Mouse (Mus musculus) ES-Bruce4 (cell line): ENCODE measurements at regions not wholly inside any gene's neighbourhood (a gene's known extent, or its start where the extent isn't known, plus 50 kb on each side); places are given as distances from the start of the nearest gene placed in this dataset.

Experiments
- H3K27ac ChIP-seq: 2 replicates; pipeline ENCODE4 v1.5.1; 2012; ENCODE audit warnings: low read length, inconsistent platforms; ENCODE audit not compliant: insufficient read depth
- H3K27me3 ChIP-seq: 2 replicates; pipeline ENCODE4 v1.6.1; 2012; ENCODE audit warnings: mild to moderate bottlenecking, low read length, inconsistent platforms; ENCODE audit not compliant: control insufficient read depth, poor library complexity, insufficient read depth, severe bottlenecking
- H3K36me3 ChIP-seq: 2 replicates; pipeline ENCODE4 v1.6.1; 2012; ENCODE audit warnings: inconsistent platforms, mild to moderate bottlenecking, low read length, moderate library complexity; ENCODE audit not compliant: control insufficient read depth, poor library complexity, insufficient read depth, severe bottlenecking
- H3K4me1 ChIP-seq: one replicate; pipeline ENCODE4 v1.8.1; 2011; ENCODE audit warnings: low read length; ENCODE audit not compliant: control insufficient read depth, insufficient read depth
- H3K4me3 ChIP-seq: 2 replicates; pipeline ENCODE4 v1.5.1; 2011; ENCODE audit warnings: low read depth, mild to moderate bottlenecking, low read length
- H3K9ac ChIP-seq: 2 replicates; pipeline ENCODE4 v1.6.1; 2012; ENCODE audit warnings: low read depth, mild to moderate bottlenecking, inconsistent platforms; ENCODE audit not compliant: poor library complexity, severe bottlenecking
- H3K9me3 ChIP-seq: replicated peaks from 2 replicates; pipeline ENCODE4 v1.6.1; 2012; ENCODE audit warnings: mild to moderate bottlenecking, low read length, inconsistent platforms; ENCODE audit not compliant: control insufficient read depth, poor library complexity, insufficient read depth, severe bottlenecking
- CTCF ChIP-seq: IDR thresholded peaks from one replicate; pipeline ENCODE4 v1.8.1; 2011; ENCODE audit warnings: low read depth, low read length
- EP300 ChIP-seq: IDR thresholded peaks from 2 replicates; pipeline ENCODE4 v1.6.1; 2011; ENCODE audit warnings: low read depth, low read length; ENCODE audit not compliant: insufficient read depth
- POLR2A ChIP-seq: IDR thresholded peaks from one replicate; pipeline ENCODE4 v1.8.1; 2011; ENCODE audit warnings: low read length; ENCODE audit not compliant: insufficient read depth

GRCm38 (mm10) chr9:116400270-116400669 lies 225.1 kb upstream of the Tgfbr2 start:
- Histone ChIP-seq H3K27me3 (no peaks in the 10 kb centered on the region), H3K4me3 (no peak overlapping the region), H3K27ac (no peak overlapping the region), H3K4me1 (no peaks in the 10 kb centered on the region), H3K9me3 (no peaks in the 10 kb centered on the region), H3K36me3 (no peaks in the 10 kb centered on the region), H3K9ac (no peak overlapping the region)
- TF ChIP-seq CTCF (peak; percentile 6), POLR2A (no peak)

- Histone ChIP-seq H3K27me3 (no peaks in the 10 kb centered on the region), H3K4me1 (no peaks in the 10 kb centered on the region), H3K9me3 (no peaks in the 10 kb centered on the region), H3K4me3 (no peak overlapping the region), H3K36me3 (no peaks in the 10 kb centered on the region), H3K27ac (no peak overlapping the region), H3K9ac (no peak overlapping the region)
- TF ChIP-seq POLR2A, result no peak
Measured at GRCm38 (mm10) chr9:116399296-116399695, 224.1 kb upstream of the Tgfbr2 start.

GRCm38 (mm10) chr9:116392258-116392657 lies 217.1 kb upstream of the Tgfbr2 start:
- H3K27me3 ChIP-seq, result no peaks in the 10 kb centered on the region
- H3K36me3 ChIP-seq, result no peaks in the 10 kb centered on the region
- no peak overlapping the region for H3K4me3 ChIP-seq
- TF ChIP-seq EP300 (no peak), CTCF (no peak), POLR2A (no peak)
- H3K9ac ChIP-seq, result no peak overlapping the region
- H3K27ac ChIP-seq, result no peak overlapping the region
- H3K4me1 ChIP-seq, result no peaks in the 10 kb centered on the region
- H3K9me3 ChIP-seq, result no peaks in the 10 kb centered on the region

GRCm38 (mm10) chr9:116389781-116390180 lies 214.6 kb upstream of the Tgfbr2 start:
- Histone ChIP-seq H3K4me3 (no peak overlapping the region), H3K9me3 (no peaks in the 10 kb centered on the region), H3K4me1 (no peaks in the 10 kb centered on the region), H3K36me3 (no peaks in the 10 kb centered on the region), H3K27ac (no peak overlapping the region), H3K27me3 (no peaks in the 10 kb centered on the region), H3K9ac (no peak overlapping the region)
- TF ChIP-seq EP300 (no peak), CTCF (no peak), POLR2A (no peak)

- no peak overlapping the region for H3K4me3 ChIP-seq
- H3K27ac ChIP-seq, result no peak overlapping the region
- TF ChIP-seq POLR2A (no peak), EP300 (no peak), CTCF (no peak)
- no peaks in the 10 kb centered on the region for H3K4me1 ChIP-seq
- no peak overlapping the region for H3K9ac ChIP-seq
- H3K36me3 ChIP-seq, result no peaks in the 10 kb centered on the region
- H3K9me3 ChIP-seq, result no peaks in the 10 kb centered on the region
- no peaks in the 10 kb centered on the region for H3K27me3 ChIP-seq
Measured at GRCm38 (mm10) chr9:116388863-116389262, 213.7 kb upstream of the Tgfbr2 start.

- no peaks in the 10 kb centered on the region for H3K4me1 ChIP-seq
- no peak overlapping the region for H3K27ac ChIP-seq
- H3K27me3 ChIP-seq, result no peaks in the 10 kb centered on the region
- no peak overlapping the region for H3K9ac ChIP-seq
- no peak for TF ChIP-seq CTCF
- no peaks in the 10 kb centered on the region for H3K9me3 ChIP-seq
- no peak overlapping the region for H3K4me3 ChIP-seq
- H3K36me3 ChIP-seq, result no peaks in the 10 kb centered on the region
Measured at GRCm38 (mm10) chr9:116388025-116388424, 212.9 kb upstream of the Tgfbr2 start.
